Mouse (Mus musculus) cerebellum, adult 9-10 months (tissue): Measurements from ENCODE around the gene Carmil3.
A peak's percentile ranks its signal among the peaks of the same experiment; 100 is the strongest.

Experiments used
- DNase-seq: peaks from one replicate; pipeline ENCODE4 v3.0.0; 2022

The Carmil3 gene

DNA sequence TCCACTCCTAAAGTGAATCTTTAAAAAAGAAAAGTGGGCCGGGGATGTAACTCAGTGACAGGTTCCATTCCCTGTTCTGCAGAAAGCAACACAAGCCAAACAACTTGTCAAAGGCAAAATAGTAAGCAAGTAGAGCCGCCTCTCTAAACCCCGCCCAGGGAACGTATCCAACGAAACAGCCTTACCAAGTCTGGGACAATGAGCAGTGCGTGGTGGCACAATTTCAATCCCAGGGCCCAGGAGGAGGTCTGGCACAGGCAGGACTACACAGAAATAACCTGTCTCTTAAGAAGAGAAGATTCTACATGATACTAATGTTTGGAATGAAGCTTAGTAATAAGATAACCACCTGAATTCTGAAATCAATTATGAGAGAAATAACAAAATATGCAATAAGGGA, 59.7 kb downstream of the Carmil3 start:
- DNase-seq = no peak

DNA sequence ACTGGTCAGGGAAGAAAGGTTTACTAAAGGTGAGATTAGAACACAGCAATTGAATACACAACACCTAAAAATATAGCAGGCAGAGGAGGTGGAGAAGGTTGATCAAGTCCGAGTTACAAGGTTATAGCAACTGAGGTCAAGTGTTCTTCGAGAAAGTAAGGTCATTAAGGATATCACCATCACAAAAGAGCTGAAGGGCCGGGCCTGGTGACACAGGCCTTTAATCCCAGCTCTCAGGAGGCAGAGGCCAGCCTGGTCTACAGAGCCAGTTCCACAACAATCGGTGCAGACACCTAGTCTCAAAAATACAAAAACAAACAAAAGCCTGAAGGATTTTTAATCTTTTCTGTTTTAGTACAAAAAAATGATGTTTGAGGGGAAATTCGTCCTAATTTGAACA, 60.9 kb downstream of the Carmil3 start:
- DNase-seq = no peak

DNA sequence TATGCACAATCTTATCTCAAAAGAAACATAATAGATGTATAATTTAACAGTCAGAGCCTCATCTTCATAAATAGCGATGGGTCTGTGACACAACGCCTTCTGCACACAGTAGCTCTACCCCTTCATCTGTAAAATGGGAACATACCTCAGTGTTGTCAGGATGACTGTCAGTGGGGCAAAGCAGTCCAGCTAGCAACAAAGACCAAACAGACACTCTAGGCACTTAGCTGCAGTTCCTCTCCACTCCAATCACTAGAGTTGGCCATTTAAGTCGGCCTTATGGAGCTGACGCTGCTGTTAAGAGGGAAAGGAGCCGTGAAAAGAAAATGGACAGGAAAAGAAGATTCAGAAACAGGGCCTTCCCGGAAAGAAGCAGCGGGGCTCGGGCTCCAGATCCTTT, 61.3 kb downstream of the Carmil3 start:
- DNase-seq = no peak

DNA sequence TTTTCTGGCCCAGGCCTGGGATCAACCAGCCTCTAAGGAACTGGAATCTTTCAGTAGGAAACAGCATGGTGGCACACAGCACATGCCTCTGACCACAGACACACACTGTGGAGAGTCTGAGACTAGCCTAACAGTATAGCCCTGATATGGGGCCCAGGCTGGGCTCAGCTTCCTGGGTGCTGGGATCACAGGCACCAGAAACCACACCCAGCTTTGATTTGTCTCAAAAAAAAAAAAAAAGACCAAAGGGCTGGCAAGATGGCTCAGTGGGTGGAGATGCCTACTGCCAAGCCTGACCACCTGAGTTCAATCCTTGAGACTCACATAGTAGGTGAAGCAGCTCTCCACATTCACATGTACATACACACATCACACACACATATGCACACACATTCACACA, 64.2 kb downstream of the Carmil3 start:
- no peak for DNase-seq

DNA sequence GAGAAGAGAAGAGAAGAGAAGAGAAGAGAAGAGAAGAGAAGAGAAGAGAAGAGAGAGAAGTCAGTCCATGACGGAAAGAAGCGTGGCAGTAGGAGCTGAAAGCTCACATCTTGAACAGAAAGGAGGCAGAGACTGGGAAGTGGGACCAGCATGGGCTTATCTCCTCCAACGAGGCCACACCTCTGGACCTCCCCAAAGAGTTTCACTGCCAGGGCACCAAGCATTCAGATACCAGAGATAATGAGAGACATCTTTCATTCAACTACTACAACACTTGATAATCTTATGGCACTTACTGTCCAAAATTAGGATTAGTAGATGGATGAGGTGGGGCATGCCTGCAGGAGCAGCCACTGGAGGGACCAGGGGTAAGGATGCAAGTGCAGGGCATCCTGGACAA, 65.3 kb downstream of the Carmil3 start:
- no peak for DNase-seq

DNA sequence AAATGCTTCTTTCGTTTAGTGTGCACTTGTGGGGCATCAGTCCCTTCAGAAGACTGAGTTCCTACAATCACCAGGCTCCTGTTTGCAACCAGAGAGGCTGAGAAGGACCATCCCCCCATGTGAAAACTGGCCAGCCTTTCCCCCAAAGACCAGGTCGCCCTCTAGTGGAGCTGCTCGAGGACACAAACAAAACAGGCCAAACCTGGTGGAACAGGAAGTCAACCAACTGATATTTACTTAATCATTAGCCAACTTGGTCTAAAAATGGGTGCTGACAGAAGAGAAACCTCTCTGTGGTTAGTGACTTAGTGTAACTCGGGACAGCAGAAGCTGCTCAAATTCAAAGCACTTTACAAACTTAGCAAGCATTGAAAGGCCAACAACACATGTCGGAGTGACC, 66.6 kb downstream of the Carmil3 start:
- peak; percentile 85 for DNase-seq

DNA sequence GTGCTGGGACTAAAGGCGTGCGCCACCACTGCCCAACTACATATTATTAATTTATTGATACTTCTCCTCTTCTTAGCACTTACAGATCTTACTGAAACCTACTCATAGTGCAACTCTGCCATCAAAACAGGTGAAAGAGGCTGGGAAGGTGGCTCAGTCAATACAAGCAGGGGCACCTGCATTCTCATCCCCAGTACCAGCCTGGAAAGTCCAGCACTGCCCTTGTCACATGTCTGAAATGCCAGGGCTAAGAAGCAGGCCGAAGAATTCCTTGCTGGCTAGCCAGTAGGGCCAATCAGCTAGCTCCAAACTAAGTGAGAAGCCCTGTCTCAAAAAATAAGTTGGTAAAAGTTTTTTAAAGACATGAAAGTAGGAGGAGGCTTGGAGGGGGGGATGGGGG, 67.1 kb downstream of the Carmil3 start:
- DNase-seq = no peak
